Mouse (Mus musculus) kidney, postnatal 36 days (tissue): ENCODE measurements around the gene Ssc5d.
A peak's percentile ranks its signal among the peaks of the same experiment; 100 is the strongest.

Source experiments
- DNase-seq, 2 experiments: peaks; one replicate each; pipeline ENCODE4 v3.0.0; 2021 to 2022; ENCODE audit warnings: mixed read lengths in 2 of 2

Ssc5d gene

DNA sequence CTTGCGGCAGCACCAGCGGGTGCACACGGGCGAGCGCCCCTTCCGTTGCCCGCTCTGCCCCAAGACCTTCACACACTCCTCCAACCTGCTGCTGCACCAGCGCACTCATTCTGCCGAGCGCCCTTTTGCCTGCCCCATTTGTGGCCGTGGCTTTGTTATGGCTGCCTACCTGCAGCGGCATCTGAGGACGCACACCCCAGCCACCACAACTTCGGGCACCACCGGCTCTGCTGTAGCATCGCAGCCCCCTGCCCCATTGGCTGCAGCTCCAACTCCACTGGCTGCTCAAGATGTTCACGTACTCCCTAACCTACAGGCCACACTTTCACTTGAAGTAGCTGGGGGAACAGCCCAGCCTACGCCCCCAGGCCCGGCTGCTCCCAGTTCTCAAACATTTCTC is 5.1 kb upstream of the Ssc5d start:
- no peak for DNase-seq

DNA sequence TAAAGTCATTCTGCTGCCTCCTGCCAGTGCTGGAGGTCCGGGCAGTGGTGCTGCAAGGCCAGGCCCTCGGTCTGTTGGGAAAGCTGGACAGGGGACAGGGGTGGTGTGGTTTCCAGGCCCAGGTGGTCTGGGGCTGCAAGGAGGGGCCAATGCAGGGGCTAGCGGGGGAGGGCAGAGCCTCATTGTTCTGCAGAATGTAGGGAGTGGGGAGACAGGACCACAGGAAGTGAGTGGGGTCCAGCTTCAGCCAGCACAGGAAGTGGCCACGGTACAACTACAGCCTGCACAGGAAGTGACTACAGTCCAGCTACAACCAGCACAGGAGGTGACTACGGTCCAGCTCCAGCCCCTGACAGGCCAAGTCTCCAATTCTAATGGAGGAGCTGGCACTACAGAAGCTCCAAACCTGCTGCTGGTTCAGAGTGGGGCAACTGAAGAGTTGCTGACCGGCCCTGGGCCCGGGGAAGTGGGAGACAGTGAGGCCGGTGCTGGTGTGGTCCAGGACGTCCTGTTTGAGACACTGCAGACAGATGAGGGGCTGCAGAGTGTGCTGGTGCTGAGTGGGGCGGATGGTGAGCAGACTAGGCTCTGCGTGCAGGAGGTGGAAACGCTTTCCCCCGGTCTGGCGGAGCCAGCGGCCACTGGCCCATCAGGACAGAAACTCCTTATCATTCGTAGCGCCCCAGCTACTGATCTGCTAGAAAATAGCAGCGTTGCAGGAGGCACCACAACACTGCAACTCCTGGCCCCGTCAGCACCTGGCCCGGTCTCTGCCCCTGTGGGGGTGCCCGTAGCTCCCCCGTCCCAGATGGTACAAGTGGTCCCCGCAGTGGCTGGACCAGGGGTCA is 4.4 kb upstream of the Ssc5d start:
- DNase-seq = no peak

DNA sequence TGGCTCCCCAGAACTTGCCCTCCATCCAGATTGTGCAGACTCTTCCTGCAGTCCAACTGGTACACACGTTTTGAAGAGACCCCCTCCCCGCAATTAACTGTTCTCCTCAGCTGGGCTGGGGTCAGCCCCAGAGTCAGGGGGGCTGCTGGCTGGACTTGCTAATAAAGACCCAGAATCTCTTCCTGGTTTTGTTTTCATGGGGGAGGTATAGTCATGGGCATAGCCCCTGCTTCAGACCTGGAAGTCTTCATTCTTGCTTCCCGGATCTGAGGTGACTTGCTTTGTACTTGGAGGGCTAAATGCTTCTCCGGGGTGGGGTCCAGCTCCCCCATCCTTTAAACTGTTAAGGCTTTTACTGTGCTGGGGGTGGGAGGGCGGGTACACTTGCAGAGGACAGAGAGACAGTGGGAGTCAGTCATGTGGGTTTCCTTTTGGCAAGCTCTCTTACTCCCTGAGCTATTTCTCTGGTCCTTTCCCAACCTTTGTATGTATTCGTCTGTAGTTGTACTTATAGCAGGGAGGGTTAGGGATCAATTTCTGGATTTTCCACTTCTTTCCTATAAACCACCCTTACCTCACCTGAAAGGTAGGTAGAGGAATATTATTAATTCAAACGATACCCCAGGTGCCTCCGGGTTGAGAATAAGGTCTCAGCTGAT is 3.6 kb upstream of the Ssc5d start, which contains the start of gene Nat14:
Gene Nat14 (plus strand): TSS at position 205 of the 659 bp plus-strand sequence.
- no peak for DNase-seq

DNA sequence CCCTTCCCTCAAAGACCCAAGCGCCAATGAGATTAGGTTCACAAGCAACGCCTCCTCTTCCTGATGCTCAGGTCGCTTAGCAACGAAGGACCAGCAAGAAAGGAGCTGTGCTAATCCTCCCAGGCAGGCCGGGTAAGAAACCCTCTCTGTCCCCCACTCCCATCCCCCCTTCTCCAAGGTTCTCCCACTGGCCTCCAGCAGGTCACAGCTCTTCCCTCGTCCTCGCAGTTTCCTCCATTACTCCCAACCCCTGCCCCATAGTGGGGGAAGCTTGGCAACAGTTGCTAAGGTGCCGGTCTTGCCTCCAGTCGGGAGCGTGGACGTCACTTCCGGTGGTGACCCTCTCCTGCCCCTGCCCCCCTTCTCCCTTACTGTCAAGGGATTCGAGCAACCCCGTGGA is 3.1 kb upstream of the Ssc5d start:
- DNase-seq = peak; percentile 79 to 82

DNA sequence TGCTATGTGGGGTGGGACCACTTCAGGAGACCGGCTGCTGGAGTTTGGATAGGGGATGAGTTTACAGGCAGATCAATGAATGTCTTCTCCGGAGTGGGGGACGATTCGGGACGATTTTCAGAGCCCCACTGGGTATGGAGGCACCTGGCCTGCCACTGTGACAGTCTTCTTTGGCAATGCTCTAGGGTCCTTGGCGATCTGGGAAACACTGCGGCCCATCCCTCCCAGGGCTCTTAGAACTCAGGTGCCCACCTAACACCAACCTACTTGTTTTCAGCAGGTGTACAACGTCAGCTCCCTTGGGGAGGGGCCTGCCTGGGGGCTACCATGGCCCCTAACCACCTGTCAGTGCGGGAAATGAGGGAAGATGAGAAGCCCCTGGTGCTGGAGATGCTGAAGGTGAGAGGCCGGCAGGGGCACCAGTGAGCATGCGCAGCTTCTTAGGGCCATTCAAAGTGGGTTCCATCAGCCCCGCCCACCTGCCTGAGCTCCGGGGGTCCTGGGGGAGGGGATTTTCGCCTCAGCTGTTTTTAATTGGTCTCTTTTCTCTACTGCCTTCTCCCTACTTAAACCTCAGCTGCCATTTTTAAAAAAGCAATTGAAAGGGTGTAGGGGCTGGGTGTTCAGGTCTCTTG is 2.5 kb upstream of the Ssc5d start:
- DNase-seq = peak in 1 of 2 experiments; percentile 60

DNA sequence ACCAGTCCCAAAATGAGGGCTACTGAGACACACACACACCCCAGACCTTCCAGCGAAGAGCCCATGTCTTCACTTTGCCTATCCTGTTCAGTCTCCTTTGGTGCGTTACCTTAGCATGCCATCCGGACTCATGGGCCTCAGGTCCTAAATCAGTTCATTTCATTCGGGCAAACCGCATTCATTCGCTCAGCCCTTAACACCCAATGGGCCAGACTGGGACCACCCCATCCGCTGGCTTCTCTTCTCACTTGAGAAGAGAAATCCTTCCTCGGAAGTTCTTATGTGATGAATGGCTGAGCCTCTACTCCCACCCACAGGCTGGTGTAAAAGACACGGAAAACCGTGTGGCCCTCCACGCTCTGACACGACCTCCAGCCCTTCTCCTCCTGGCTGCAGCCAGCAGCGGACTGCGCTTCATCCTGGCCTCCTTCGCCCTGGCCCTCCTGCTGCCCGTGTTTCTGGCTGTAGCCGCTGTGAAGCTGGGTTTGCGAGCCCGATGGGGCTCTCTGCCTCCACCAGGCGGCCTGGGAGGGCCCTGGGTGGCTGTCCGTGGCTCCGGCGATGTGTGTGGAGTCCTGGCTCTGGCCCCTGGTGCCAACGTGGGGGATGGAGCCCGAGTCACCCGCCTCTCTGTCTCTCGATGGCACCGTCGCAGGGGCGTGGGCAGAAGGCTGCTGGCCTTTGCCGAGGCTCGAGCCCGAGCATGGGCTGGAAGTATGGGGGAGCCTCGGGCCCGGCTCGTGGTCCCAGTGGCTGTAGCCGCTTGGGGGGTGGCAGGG is 1.8 kb upstream of the Ssc5d start:
- peak in 1 of 2 experiments; percentile 68 for DNase-seq

DNA sequence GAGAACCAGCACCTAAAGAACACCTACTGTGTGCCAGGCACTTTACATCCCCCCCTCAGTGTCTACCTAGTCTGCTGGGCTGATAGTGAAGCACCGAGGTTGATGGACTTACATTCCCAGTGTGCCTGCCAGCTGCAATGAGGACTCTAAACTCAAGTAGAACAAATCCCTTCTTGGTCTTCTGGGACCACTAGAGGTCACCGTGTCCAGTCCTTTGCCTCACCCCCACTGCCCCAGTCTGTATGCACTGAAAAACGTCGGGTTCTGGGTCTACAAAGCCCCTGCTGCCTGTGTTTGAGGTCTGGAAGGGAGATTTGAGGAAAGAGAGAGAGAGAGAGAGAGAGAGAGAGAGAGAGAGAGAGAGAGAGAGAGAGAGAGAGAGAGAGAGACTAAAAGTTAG is 1.1 kb upstream of the Ssc5d start:
- DNase-seq = no peak

DNA sequence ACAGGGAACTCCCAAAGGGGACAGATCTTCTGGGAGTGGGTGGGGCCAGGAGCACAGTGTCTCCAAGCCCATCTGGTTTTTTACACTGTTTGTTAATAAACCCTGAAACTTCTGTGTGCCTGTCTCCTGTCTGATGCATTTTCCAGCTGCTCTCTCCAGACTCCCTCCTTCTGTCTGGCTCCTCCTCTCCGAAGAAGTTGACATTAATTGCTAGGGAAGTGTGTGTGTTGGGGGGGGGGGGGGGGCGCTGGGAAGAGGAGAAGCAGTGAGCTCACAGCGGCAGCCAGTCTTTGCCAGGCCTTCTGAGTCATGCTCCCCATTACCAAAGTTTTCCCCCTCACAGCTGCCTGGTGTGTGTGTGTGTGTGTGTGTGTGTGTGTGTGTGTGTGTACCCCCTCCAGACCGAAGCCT is 689 bp upstream of the Ssc5d start:
- no peak for DNase-seq

DNA sequence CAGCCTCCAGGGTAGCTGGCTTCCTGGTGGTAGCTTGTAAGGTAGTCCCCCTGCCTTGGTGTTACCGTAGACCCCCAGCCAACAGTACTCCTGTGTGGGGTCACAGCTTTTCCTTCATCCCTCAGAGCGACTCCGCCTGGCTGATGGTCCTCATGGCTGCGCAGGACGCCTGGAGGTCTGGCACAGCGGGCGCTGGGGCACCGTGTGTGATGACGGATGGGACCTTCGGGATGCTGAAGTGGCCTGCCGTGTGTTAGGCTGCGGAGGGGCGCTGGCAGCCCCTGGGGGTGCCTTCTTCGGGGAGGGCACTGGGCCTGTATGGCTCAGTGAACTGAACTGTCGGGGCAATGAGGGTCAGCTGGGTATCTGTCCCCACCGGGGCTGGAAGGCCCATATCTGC is 1.3 kb downstream of the Ssc5d start:
- DNase-seq = no peak

DNA sequence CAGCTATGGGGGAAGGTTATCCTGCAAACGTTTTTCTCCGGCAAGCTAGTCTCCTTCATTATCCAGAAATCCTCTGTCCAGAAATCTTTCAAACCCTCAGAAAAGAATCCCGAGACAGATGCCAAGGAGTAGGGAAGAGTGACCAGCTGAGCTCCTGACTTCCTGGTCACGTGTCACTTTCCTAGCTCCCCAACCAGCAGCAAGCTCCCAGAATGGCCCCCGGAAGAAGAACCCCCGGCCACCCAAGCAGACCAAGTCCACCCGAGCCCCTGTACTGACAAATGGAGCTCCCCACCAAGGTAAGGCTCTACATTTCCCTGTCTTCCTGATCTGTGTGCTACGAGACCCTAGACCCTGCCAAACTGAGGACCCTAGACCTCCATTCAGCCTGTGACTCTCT is 2.1 kb downstream of the Ssc5d start:
- no peak for DNase-seq

DNA sequence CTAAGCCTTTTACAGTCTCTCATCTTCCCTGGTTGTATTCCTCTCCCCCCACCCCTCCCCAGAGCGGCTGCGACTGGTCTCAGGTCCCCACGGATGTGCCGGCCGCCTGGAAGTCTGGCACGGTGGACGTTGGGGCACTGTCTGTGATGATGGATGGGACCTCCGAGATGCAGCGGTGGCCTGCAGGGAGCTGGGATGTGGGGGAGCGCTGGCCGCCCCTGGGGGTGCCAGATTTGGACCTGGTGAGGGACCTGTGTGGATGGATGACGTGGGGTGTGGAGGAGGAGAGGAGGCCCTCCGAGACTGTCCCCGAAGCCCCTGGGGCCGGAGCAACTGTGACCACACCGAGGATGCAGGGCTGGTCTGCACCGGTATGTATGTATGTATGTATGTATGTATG is 2.7 kb downstream of the Ssc5d start:
- DNase-seq = no peak

DNA sequence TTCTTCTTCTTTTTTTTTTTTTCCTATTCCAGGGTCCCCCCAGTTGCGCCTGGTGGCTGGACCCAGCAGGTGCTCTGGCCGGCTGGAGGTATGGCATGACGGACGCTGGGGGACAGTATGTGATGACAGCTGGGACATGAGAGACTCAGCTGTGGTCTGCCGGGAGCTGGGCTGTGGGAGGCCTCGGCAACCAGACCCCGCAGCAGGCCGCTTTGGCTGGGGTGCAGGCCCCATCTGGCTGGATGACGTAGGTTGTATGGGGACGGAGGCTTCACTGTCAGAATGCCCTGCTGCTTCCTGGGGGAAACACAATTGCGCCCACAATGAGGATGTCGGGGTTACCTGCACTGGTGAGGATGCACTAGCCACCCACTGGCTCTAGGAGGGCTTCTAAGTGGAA is 7.5 kb downstream of the Ssc5d start:
- DNase-seq = no peak

DNA sequence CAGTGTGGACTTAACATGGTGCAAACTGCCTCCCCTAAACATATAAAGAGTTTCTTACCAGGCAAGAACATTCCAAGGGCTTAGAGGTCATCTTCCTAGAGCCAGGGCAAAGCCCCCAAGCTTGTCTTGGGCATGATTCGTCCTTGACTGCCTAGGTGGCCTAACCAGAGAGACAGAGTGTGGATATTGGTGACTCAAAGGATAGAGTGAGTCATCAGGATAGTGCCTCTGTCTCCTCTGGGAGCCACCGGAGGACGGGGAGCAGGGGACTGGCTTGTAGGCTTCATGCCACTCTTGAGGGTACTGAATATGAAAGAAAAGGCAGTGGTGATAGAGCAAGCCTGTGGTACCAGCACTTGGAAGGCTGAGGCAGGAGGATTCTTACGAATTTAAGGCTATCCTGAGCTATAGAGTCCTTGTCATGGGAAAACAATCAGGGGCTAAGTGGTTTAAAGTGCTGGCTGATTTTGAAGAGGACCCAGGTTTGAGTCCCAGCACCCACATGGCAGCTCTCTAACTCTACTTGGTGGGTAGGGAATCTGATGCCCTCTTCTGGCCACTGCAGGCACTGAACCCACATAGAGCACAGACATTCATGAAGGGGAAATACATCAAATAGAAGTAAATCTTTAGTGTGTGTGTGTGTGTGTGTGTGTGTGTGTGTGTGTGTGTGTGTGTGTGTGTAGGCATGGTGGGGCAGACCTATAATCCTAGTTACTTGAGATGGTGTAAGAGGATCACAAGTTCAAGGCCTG is 8.8 kb downstream of the Ssc5d start:
- DNase-seq = no peak

DNA sequence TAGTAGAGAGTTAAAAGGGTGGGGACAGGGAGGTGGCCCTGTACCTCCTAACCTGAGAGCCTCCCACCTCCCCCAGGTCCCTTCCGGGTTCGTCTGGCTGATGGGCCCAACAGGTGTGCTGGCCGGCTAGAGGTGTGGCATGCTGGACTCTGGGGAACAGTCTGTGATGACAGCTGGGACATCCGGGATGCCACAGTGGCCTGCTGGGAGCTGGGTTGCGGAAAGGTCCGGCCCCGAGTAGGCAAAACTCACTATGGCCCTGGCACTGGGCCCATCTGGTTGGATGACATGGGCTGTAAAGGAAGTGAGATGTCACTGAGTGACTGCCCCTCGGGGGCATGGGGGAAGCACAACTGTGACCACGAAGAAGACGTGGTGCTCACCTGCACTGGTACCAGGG is 11.2 kb downstream of the Ssc5d start:
- DNase-seq = no peak

DNA sequence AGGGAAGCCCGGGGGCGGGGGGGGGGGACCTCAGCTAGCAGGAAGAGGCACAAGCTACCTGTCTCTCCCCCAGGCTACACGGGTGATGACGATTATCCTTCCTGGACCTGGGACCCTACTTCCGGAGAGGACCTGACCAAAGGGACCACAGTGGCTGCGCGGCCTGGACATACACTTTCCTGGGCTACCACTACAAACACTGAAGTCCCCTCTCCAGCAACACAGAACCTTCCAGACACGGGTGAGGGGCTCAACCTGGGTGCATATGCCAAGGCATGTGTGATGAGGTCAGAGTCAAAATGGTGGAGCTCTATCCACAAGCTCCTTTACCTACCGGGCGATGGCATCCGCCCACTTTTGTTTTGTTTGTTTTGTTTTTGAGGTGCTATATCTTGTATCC is 11.8 kb downstream of the Ssc5d start:
- no peak for DNase-seq

DNA sequence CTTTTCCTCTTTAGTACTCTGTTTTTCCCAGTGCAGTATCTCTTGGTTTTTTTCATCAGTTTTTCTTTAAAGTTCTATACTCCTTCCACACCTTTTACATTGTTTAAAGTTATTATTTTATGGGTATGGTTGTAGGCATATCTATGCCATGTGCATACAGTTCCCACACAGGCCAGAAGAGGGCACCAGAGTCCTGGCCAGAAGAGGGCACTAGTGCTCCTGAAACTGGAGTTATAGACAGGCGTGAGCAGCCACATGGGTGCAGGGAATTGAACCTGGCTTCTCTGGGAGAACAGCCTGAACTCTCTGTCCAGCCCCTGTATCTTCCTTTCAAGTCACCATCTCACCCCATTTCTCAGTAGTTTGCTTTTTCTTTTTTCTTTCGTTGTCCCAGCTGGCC is 12.9 kb downstream of the Ssc5d start:
- DNase-seq = peak; percentile 69 to 89

DNA sequence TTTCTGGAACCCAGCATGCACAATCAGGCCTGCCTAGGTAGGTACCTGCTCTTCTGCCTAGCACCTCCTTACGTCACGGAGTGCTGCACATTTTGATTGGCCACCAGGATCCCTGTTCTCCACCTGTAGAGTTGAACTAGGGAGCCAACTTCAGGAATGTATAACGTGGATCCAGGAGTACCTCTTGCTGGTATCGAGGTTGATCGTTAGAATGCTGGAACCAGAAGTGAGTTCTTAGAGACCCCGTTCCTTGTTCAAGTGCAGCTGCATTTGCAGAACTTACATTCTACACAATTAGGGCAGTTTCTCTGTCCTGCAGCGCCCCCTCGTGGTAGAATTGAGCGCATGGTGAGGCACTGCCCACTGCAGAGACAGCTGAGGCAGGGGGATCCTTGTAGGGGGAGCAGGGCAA is 14.5 kb downstream of the Ssc5d start:
- peak; percentile 88 to 92 for DNase-seq

DNA sequence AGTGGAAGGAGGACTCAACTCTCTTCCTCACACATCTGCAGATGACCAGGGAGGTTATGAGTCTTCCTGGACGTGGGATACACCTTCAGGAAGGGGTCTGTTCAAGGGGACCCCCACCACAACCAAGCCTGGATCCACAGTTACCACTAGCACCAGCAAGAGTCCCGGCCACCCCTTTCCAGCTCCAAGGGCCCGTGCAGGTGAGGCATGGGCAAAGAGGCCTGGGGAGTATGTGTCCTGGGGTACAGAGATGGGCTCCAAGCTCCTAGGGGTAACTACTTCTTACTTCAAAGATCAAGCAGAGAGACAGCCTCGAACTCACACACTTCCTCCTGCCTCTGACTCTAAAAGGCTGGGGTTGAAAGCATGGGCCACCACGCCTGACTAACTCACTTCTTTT is 17.1 kb downstream of the Ssc5d start:
- DNase-seq = no peak

DNA sequence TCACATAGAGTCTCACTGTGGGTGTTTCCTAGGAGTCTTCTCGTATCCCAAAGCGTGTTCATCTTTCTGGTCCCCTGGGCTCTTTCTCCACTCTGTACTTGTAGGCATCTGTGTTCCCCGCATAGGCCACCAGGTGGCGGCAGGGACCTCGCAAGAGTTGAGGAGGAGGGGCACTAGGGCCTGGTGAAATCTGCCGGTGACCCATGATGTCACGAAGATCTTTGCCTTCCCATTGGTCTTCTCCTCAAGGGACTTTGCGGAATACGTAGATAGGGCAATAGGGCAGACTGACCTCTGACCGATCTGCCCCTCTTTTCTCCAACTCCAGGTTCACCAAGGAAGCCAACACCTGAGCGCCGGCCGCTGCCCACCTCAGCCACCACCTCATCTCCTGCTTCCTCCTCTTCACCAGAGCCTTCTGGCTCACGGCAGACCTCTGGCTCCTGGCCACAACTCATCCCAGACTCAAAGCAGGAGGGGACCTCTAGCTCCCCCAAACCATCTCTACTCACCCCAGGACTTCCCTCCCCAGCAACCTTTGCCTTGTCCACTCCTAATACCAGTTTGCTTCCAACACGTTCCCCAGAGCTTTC is 17.7 kb downstream of the Ssc5d start:
- peak; percentile 94 to 96 for DNase-seq

DNA sequence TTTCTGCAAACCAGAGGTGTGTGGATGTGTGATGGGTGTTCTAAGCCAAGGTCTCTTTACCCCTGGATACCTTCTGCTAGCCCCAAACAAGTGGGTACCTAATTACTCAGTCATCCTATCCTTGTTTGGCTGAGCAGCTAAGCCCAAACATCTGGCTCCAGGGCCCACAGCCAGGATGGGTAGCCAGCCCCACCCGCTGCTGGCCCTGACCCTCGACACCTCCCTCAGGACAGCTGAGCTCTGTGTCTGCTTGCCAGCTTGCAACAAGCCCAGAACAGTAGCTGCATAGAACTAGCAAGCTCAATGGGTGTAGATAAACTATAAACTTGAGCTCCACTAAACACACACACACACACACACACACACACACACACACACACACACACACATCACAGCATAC is 22.3 kb downstream of the Ssc5d start:
- no peak for DNase-seq

DNA sequence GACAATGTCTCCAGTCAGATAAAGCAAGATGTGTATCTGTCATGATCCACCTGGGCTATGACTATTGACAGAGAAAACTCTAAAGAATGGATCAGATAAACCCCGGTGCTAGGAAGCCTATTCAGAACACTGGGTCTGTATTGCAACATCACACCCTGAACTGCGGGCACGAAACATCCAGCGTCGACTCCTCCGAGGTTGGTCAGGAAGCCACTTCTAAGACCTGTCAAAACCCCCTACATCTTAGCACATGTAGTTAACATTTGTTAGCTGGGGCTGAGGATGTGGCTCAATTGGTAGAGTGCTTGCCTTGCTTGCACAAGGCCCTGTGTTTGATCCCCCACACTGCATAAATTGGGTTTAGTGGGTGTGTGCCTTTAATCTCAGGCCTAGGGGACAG is 22.8 kb downstream of the Ssc5d start:
- no peak for DNase-seq
